Mouse (Mus musculus) monocyte, adult 5-6 weeks (primary cell): ENCODE measurements around the gene Gps2. TPM values are rescaled to one million over a fixed set of nuclear protein-coding genes. Genes with fewer than 3 reads are reported as not detected.
A peak's percentile ranks its signal among the peaks of the same experiment; 100 is the strongest.

Experiments
- ATAC-seq: fragments of 153-309, 156-312 bp; replicated peaks from 2 replicates; pipeline ENCODE4 v1.8.0; 2017; ENCODE audit warnings: mild to moderate bottlenecking; ENCODE audit not compliant: low TSS enrichment, insufficient number of reproducible peaks, severe bottlenecking, poor library complexity, low FRiP score
- total RNA-seq: library from RNA; stranded (forward); fragments of 200-1000, 200-491, 200-594 nt; gene quantifications from 3 replicates; pipeline ENCODE4 v1.2.3, GENCODE M21; 2017

Gps2 gene
- total RNA-seq: 85.4 to 110 TPM (median 101 TPM) in 3 replicates

DNA sequence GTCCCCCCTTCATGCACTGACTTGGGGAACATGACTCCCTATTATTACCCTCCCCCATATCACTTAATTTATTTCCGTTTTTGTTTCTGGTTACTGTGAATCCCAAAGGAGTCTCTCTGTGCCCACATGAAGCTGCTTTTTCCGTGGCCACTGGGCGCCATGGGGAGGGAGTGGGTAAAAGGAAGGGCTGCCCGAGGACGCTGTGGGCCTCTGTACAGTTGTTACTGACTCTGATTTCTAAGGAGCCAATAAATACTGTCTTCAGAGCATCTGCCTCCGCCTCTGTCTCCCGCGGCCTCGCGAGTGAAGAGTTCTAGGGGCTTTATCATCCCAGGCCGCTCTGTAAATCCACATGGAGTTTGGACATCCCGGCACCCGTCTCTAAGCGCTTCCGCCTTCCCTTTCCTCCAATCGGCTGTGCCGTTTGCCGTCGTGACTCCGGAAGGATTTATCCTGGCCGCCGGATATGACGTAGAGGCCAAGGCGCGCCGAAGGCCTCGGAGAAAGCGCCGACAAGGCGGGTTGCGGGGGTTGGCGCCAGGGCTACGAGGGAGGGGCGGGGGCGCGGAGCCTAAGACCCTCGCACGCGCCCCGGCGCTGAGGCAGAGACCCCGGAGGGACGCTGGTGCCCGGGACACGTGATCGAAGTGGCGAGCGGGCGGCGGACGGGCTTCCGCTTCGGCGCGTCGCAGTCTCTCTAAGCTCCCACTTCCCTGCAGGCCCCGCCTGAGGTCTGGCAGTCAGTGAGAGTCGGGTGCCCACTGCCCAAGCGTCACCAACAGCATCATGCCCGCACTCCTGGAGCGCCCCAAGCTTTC lies at the start of gene Gps2:
TSS of gene Gps2 (plus strand) at position 335 of the 818 bp plus-strand sequence.
- peak; percentile 86 for ATAC-seq

- ATAC-seq: no peak
These were observed 49.4 kb upstream of the Gps2 start for GRCm38 (mm10) chr11:69864138-69864860.

- no peak for ATAC-seq
These were observed 48.1 kb upstream of the Gps2 start for GRCm38 (mm10) chr11:69865561-69865960.

GRCm38 (mm10) chr11:69867335-69867734 lies 46.4 kb upstream of the Gps2 start:
- no peak for ATAC-seq

DNA sequence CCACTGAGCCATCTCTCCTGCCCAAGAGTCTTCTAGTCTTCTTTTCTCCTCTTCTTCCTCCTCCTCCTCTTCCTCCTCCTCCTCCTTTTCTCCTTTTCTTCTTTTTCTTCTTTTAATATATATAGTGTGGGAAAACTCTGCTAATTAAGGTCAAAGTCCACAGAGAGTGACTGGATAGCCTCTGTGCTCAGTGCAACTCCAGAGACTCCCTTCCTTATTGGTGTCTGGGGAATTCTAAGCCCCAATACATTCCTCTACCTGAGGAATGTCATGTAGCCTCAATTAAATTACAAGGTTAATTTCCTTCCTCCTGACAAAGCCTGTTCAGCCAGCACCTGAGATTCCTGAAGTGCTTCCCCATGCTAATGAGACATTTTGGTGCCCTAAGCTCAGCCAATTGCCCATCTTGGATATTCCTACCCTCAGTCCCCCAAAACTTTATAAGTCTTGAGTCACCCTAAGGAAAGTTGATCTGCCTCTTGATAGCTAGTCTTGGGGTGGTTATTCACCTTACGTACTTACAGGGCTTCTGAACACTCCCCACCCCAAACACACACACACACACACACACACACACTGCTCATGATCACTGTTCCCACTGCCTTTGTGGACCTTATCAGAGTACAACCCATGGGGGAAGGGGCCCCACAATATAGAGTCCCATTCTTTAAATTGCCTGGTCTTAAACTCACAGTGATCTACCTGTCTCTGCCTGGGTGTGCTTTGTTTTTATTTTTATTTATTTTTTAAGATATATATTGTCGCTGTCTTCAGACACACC lies 43.2 kb upstream of the Gps2 start:
- ATAC-seq: no peak

DNA sequence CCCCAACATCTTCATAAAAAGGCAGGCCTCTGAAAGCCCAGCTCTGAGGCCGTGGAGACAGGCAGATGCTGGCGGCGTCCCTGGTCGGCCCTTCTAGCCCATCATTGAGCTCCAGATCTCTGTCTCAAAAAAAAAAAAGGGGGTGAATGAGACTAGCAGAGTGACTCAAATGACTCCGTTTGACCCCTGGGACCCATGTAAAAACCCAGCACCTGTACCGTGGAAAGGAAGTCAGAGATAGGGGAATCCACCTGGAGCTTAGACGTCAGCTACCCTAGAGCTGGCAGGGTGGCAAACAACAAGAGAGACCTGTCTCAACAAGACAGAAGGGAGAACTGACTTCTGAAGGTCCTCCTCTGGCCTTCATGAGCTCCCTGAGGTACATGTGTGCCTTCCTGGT lies 41.9 kb upstream of the Gps2 start:
- no peak for ATAC-seq

DNA sequence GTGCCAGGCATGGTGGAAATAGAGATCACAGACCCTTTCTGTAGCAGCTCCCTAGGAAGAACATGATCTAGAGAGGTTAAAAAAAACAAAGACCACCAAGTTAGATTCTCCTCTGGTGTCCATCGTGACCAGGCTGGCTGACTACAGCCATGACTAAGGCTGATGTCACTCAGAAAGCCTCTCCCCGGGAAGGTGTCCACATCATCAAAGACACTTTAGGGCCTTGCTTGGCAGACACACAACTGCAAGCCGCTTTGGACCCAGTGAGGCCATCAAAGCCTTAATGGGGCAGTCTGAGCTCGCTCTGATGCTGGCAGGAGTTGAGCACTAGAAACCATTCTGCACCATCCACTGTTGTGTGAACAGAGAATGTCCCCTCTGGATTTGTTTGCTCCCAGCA lies 41.2 kb upstream of the Gps2 start:
- no peak for ATAC-seq

DNA sequence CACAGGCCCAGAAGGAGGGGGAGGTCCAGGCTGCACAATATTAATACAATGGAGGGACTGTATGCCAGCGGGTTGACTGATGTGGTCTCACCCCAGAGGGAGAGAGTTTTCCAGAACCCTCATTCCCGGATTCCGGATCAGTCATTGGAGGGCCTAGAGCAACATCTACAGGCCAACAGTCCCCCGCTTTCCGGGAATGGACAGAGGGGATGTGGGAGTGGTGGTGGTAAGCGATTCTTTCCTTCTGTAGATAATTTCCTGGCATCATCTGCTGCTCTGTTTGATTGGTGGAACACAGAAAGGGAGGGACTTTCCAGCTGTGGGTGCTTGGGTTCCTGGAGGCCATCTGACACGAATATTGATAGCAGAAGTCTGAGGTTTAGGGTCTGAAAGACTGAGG lies 37.5 kb upstream of the Gps2 start:
- ATAC-seq: no peak

DNA sequence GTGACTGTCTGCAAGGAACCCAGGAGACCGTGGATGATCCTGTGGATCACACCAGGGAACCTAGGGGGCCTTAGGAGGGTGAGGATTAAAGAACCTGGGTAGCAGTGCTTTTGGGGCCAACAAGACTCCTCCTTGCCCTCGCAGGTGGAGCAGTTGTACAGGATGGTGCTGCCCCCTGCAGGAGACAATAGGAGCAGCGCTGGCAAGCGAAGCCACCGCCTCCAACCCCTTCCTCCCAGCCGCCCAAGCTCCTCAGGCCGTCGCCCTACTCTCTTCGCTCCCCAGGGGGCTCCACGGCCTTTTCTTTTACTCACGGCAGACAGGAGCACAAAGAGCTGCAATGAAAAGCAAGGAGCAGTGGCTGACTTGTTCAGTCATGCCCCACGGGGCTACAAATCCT lies 36.8 kb upstream of the Gps2 start:
- ATAC-seq: peak; percentile 67

GRCm38 (mm10) chr11:69877878-69878277 lies 35.8 kb upstream of the Gps2 start, which contains the start of gene Tmem95:
Tmem95 (minus strand) TSS chr11:69878018.
- ATAC-seq: no peak

GRCm38 (mm10) chr11:69878399-69878798 lies 35.3 kb upstream of the Gps2 start:
- no peak for ATAC-seq

GRCm38 (mm10) chr11:69878952-69879351 lies 34.7 kb upstream of the Gps2 start:
- no peak for ATAC-seq

DNA sequence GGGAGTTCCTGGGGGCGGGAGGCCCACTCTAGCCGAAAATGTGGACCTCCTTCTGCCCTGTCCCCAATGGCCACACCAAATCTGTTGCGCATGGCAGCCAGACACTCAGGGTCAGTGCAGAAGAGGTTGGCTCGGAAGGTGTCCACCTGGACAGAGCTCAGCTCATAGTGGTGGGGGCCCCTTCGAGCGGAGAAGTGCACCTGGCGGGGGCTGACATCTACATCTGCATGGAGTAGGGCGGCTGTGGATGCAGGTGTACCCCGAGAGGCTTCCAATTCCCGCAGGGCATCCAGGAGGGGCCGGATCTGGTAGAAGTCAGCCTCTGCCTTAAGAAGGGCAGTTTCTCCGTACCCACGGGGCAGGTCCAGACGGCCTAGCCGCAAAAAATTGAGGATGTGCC lies 34.0 kb upstream of the Gps2 start:
- no peak for ATAC-seq

- ATAC-seq: peak; percentile 42
These were observed 33.2 kb upstream of the Gps2 start for GRCm38 (mm10) chr11:69880506-69880852.

GRCm38 (mm10) chr11:69880853-69881603 lies 32.7 kb upstream of the Gps2 start, which contains the start of gene Kctd11:
Kctd11 (minus strand) TSS chr11:69881406.
- peak; percentile 62 for ATAC-seq

DNA sequence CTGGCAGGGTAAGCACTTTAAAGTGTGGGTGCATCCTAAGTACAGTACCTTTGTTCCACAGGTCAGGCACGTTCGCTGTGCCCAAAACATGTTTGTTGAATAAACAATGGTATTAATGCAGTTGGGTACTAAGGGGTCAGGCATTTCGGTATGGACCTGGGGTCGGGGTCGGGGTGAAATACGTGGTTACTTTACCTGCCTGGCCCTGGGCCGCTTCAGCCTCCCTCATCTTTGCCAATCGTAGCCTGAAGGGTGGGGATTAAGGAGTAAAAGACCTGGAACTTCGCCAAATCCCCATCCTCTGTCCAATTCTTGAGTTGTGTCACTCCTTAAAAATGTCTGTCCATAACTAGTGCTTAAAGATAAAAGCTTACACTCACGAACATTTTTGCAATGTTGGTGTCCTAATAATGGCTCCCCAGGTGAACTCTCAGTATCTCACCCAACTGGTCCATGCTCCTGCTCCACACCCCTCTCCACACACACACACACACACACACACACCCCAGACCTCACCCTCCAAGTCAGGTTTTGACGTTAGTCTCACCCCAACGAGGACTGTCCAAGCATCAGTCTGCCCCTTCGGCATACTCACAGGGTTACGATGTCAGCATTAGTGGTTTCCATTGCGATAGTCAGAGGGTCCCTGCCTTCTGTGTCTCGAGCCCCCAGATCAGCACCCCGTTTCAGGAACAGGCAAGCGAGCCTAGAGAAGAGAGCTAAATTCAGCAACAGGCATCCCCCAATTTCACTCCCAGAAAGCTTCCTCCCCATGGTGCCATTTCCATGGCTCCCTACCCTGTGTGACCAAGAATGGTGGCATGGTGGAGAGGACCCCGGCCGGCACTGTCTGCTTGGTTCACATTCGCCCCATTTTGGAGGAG lies 31.7 kb upstream of the Gps2 start:
- ATAC-seq: no peak

- ATAC-seq: no peak
These were observed 30.6 kb upstream of the Gps2 start for GRCm38 (mm10) chr11:69883066-69883465.
